Mouse (Mus musculus) midbrain, embryonic 16.5 days (tissue): Measurements from ENCODE around the gene Pias3. TPM values are rescaled to one million over a fixed set of nuclear protein-coding genes. Genes with fewer than 3 reads are reported as not detected.

Experiments used
- ATAC-seq: fragments of 200-750 bp; cut with Nextera tagmentation; 2 replicates; pipeline ENCODE4 v1.8.0; 2017; ENCODE audit warnings: moderate TSS enrichment
- H3K27ac ChIP-seq: fragments of 300-500 bp; sonication (generic); 2 replicates; pipeline ENCODE4 v1.5.1; 2014; ENCODE audit warnings: mild to moderate bottlenecking, low read length, mixed read lengths
- H3K27me3 ChIP-seq: fragments of 300-500 bp; sonication (generic); 2 replicates; pipeline ENCODE4 v1.6.1; 2014; ENCODE audit warnings: low read depth, low read length, mixed read lengths; ENCODE audit not compliant: control insufficient read depth, insufficient read depth
- H3K36me3 ChIP-seq: fragments of 300-500 bp; sonication (generic); 2 replicates; pipeline ENCODE4 v1.6.1; 2014; ENCODE audit warnings: mild to moderate bottlenecking, low read length, moderate library complexity, mixed read lengths; ENCODE audit not compliant: control insufficient read depth, insufficient read depth
- H3K4me1 ChIP-seq: fragments of 300-500 bp; sonication (generic); 2 replicates; pipeline ENCODE4 v1.6.1; 2014; ENCODE audit warnings: mild to moderate bottlenecking, low read length, mixed read lengths; ENCODE audit not compliant: control insufficient read depth, insufficient read depth
- H3K4me2 ChIP-seq: fragments of 300-500 bp; sonication (generic); 2 replicates; pipeline ENCODE4 v1.6.1; 2014; ENCODE audit warnings: mild to moderate bottlenecking, low read length, mixed read lengths
- H3K4me3 ChIP-seq: fragments of 300-500 bp; sonication (generic); 2 replicates; pipeline ENCODE4 v1.5.1; 2014; ENCODE audit warnings: low read depth, mild to moderate bottlenecking, low read length, moderate library complexity, mixed read lengths
- H3K9ac ChIP-seq: fragments of 300-500 bp; sonication (generic); 2 replicates; pipeline ENCODE4 v1.6.1; 2014; ENCODE audit warnings: low read depth, low read length, mixed read lengths
- H3K9me3 ChIP-seq: fragments of 300-500 bp; sonication (generic); replicated peaks from 2 replicates; pipeline ENCODE4 v1.6.1; 2014; ENCODE audit warnings: mild to moderate bottlenecking, low read length, mixed read lengths; ENCODE audit not compliant: control insufficient read depth, poor library complexity, severe bottlenecking
- WGBS: fragments of 180-500 bp; shearing (Covaris S2); extraction: QIAGEN DNeasy Blood & Tissue Kit; methylation state at CpG from one replicate; pipeline ENCODE4 v1.1.7; 2014; 5-methylcytosine and 5-hydroxymethylcytosine counted together
- polyA plus RNA-seq: library from polyadenylated mRNA; unstranded; fragments of >200 nt; fragmentation: Nextera tagmentation; extraction: Ambion mirVana; gene quantifications from 2 replicates; pipeline ENCODE4 v1.2.1, GENCODE M21; 2015

Pias3 gene
- polyA plus RNA-seq, 1 experiment from 2014 or later = 41.6 TPM

GRCm38 (mm10) chr3:96696766-96697732 is 865 bp downstream of the Pias3 start:
- H3K27me3 ChIP-seq = no peaks in the 10 kb centered on the region
- H3K4me2 ChIP-seq = peak overlapping the region; percentile 80
- peak overlapping the region; percentile 91 for H3K9ac ChIP-seq
- peak overlapping the region; percentile 90 for H3K27ac ChIP-seq
- H3K4me3 ChIP-seq = peak overlapping the region; percentile 91
- H3K9me3 ChIP-seq = no peaks in the 10 kb centered on the region
- H3K4me1 ChIP-seq = peaks cover 9% of the 10 kb centered on the region
- peak; percentile 93 for ATAC-seq
- 0% methylated on average over 80 of the region's 85 CpGs for WGBS
- H3K36me3 ChIP-seq = no peaks in the 10 kb centered on the region; the same call in 1 of the 2 replicates

- WGBS = 52% methylated on average over 19 of the region's 19 CpGs
- Histone ChIP-seq H3K4me2 (no peak overlapping the region), H3K4me1 (peaks cover 9% of the 10 kb centered on the region), H3K27me3 (no peaks in the 10 kb centered on the region), H3K9ac (no peak overlapping the region), H3K4me3 (no peak overlapping the region), H3K27ac (no peak overlapping the region), H3K9me3 (no peaks in the 10 kb centered on the region), H3K36me3 (peaks cover 2% of the 10 kb centered on the region; the same call in 1 of the 2 replicates)
- no peak for ATAC-seq
Measured at GRCm38 (mm10) chr3:96698993-96699690, 3.0 kb downstream of the Pias3 start.

DNA sequence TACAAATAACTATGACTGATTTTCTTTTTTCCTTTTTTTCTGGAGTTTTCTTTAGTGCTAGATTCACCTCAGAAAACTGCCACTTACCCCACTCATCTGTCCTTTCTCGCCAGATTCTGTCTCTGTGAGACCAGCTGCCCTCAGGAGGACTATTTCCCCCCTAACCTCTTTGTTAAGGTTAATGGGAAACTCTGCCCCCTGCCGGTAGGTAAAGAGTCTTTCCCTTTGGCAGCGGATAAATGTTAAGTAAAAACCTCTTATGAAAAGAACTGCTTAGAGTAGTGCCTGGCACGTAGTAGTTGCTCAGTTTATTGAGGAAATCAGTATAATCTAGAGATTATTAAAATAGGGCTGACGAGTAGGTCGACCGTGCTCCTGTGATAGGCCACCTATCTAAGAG is 4.2 kb downstream of the Pias3 start:
- Histone ChIP-seq H3K27me3 (no peaks in the 10 kb centered on the region), H3K4me3 (no peak overlapping the region), H3K4me1 (peaks cover 9% of the 10 kb centered on the region), H3K36me3 (peaks cover 6% of the 10 kb centered on the region), H3K27ac (no peak overlapping the region), H3K9ac (no peak overlapping the region), H3K9me3 (no peaks in the 10 kb centered on the region), H3K4me2 (no peak overlapping the region)
- 51% methylated on average over 7 of the region's 7 CpGs for WGBS
- ATAC-seq = no peak

DNA sequence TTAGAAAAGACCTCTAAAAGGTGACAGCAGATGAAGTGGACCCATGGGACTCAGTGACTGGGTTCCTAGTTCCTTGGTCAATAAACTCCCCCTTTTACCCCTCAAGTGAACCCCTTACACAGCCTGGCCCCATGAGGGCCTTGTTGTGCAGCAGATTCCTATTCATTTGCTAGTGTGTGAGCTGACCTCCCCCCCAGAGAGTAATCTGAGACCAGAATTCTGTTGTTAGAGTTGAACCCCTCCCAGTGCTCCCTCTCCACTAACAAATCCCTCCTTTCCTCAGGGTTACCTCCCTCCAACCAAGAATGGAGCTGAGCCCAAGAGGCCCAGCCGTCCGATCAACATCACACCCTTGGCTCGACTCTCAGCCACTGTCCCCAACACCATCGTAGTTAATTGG is 4.8 kb downstream of the Pias3 start:
- ATAC-seq = no peak
- no peaks in the 10 kb centered on the region for H3K27me3 ChIP-seq
- 87% methylated on average over 4 of the region's 4 CpGs for WGBS

DNA sequence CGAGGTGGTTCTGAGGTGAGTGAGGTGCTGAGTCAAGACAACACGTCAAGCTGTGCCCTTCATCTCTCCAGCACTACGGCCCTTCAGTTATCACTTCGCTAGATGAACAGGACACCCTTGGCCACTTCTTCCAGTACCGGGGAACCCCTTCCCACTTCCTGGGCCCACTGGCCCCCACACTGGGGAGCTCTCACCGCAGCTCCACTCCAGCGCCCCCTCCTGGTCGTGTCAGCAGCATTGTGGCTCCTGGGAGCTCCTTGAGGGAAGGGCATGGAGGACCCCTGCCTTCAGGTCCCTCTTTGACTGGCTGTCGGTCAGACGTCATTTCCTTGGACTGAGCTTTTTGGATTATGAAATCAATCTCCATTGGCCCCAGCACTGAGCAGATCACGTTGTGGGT is 8.6 kb downstream of the Pias3 start:
- Histone ChIP-seq H3K9ac (no peak overlapping the region), H3K4me1 (peaks cover 2% of the 10 kb centered on the region; the same call in 1 of the 2 replicates), H3K9me3 (no peaks in the 10 kb centered on the region), H3K36me3 (peaks cover 6% of the 10 kb centered on the region), H3K27ac (no peak overlapping the region), H3K27me3 (no peaks in the 10 kb centered on the region), H3K4me3 (no peak overlapping the region), H3K4me2 (no peak overlapping the region)
- no peak for ATAC-seq
- WGBS = 67% methylated on average over 11 of the region's 11 CpGs

More for the DNA sequence above, 4.8 kb downstream of the Pias3 start:
- no peak overlapping the region for H3K27ac ChIP-seq
- peaks cover 6% of the 10 kb centered on the region for H3K4me1 ChIP-seq
- no peak overlapping the region for H3K4me2 ChIP-seq
- H3K4me3 ChIP-seq = no peak overlapping the region
- no peaks in the 10 kb centered on the region for H3K9me3 ChIP-seq
- H3K36me3 ChIP-seq = peaks cover 6% of the 10 kb centered on the region
- no peak overlapping the region for H3K9ac ChIP-seq

- no peak overlapping the region for H3K4me3 ChIP-seq
- no peak for ATAC-seq
Measured at GRCm38 (mm10) chr3:96706217-96706616, 10.0 kb downstream of the Pias3 start.

GRCm38 (mm10) chr3:96706984-96707383 is 10.8 kb downstream of the Pias3 start:
- 78% methylated on average over 7 of the region's 7 CpGs for WGBS
- Histone ChIP-seq H3K4me1 (peaks cover 2% of the 10 kb centered on the region; the same call in 1 of the 2 replicates), H3K4me2 (no peak overlapping the region), H3K4me3 (no peak overlapping the region), H3K9ac (no peak overlapping the region), H3K27me3 (no peaks in the 10 kb centered on the region), H3K9me3 (no peaks in the 10 kb centered on the region), H3K36me3 (peaks cover 13% of the 10 kb centered on the region), H3K27ac (no peak overlapping the region)
- ATAC-seq = no peak

More at GRCm38 (mm10) chr3:96706217-96706616, 10.0 kb downstream of the Pias3 start:
- peaks cover 2% of the 10 kb centered on the region; the same call in 1 of the 2 replicates for H3K4me1 ChIP-seq
- 95% methylated on average over 11 of the region's 11 CpGs for WGBS
- H3K27me3 ChIP-seq = no peaks in the 10 kb centered on the region
- no peak overlapping the region for H3K4me2 ChIP-seq
- peaks cover 11% of the 10 kb centered on the region for H3K36me3 ChIP-seq
- no peak overlapping the region for H3K27ac ChIP-seq
- no peaks in the 10 kb centered on the region for H3K9me3 ChIP-seq
- H3K9ac ChIP-seq = no peak overlapping the region

GRCm38 (mm10) chr3:96707903-96708683 is 11.9 kb downstream of the Pias3 start, which contains the start of gene Nudt17:
TSS of gene Nudt17 (minus strand) at chr3:96708562.
- Histone ChIP-seq H3K27ac (no peak within 1 kb of the TSS), H3K36me3 (peaks cover 17% of the 10 kb centered on the region), H3K4me2 (peak within 1 kb of the TSS; percentile 74), H3K4me3 (peak within 1 kb of the TSS; percentile 45), H3K9me3 (no peaks in the 10 kb centered on the region), H3K27me3 (no peaks in the 10 kb centered on the region), H3K9ac (peak within 1 kb of the TSS; percentile 71), H3K4me1 (peaks cover 2% of the 10 kb centered on the region; the same call in 1 of the 2 replicates)
- ATAC-seq = peak; percentile 93
- WGBS = 4% methylated on average over 42 of the region's 42 CpGs
